Mouse (Mus musculus) kidney, postnatal 25 days (tissue): ENCODE measurements around the gene Fer.

Source experiments
- DNase-seq, 2 experiments: peaks; one replicate each; pipeline ENCODE4 v3.0.0; 2021; ENCODE audit warnings: mixed read lengths in 2 of 2

The Fer gene

DNA sequence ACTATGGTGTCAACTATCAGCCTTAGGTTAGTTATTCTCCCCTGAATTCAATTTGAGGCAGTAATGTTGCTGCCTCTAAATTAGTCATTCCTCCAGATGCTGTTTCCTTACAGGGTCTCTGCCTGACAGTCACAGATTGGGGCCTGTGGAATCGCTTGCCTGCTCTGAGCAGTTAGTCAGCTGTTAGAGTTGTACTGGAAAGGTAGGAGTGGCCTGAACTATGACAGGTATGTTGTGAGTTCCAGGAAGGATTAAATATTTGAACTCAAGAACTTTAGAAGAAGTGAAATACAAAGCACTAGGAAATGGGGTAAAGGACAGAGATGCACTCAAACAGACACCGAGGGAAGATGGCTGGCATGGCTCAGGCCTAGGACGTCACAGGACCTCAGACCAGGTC lies 233.9 kb downstream of the Fer start:
- no peak for DNase-seq

DNA sequence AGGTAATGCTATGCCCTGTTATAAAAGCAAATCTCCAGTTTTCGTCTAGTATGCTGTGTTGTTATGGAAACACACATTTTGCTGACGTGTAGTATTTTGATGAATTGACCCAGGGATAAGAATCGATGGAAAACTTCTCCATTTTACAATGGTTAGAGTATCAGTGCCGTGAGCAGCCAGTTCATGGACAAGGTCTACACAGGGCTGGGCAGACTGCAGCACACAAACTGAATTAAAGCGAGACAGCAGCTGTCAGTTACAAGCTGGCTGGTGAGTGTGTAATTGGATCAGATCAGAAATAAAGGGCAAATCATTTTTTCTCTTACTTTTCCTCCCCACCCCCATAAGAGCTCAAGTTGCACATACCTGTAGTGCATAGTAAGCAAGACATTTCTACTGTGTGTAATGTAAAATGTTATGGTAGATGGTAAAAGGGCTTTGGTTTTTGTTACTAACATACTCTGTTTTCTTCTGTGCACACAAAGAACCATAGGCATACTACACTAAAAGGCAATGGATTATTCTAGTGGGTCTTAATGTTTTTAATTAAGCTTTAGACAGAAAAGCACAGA lies 235.0 kb downstream of the Fer start:
- DNase-seq, result no peak

DNA sequence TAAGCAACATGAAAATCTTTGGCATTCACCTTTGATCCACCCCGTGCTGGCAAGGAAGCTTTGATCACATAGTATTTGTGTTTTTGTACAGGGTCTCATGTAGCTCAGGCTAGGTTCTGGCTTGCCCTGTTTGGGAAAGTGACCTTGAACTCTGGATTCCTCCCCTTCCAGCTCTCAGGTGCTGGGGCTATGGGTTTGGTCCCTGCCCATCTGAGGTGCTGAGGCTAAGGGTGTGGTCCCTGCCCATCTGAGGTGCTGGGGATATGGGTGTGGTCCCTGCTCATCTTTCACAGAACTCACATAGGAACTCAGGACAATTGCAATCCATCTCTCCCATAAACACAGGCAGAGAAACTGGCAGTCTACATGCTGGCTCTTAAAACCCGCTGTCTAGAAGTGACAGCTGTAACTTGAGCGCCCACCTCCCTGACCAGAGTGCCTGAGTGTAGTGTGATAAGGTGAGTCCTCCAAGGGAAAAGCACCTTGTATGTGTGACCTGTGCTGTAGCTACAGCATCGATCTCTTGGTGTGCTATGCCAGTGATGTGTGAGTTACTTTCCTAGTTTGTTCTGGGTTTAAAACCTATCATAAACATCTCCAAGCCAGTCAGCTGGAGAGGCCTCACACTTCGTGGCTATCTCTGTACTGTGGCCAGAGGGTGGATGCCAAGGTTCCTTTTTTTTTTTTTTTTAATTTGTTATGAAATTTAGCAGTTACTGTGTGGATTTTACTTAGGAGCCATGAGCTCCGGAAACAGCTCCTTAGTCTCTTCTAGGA lies 236.7 kb downstream of the Fer start:
- DNase-seq, result no peak

- DNase-seq, result no peak
These were observed 237.3 kb downstream of the Fer start for GRCm38 (mm10) chr17:64100172-64100510.

DNA sequence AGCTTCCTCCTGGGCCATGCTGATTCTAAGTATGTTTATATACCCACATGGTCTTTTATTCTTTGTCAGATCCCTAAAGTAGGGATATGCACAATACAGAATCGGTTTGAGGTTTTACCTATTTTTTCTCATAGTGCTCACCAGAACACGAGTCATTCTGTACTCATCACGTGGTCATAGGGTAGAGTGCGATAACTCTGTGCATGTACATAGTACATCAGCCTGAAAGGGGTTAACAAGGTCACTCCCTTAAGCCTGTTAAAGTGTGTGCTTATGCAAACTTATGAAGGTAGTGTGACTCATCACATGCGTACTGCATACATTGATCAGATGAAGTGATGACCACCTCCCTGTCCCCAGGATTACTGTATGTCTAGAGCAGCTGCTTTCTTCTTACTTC lies 245.9 kb downstream of the Fer start:
- no peak for DNase-seq

GRCm38 (mm10) chr17:64109871-64110270 lies 247.0 kb downstream of the Fer start:
- no peak for DNase-seq

DNA sequence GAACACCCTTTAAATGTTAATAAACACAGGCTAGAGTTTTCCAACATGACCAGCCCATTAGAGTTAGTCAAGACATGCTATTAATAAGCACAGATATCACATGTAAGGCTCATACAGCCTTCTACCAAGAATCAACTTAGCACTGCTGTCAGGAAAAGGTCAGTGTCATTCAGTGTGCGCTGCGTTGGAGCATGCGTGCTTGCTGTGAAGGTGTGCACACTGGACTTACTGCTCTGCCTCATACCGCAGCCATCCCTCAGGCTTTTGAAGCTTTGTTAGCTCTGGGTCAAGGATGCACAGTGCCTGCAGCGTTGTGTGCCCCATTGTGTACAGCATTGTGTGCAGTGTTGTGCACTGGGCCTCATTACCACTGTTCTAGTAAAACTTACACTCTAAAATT lies 250.8 kb downstream of the Fer start:
- no peak for DNase-seq

- peak in 1 of 2 experiments; percentile 29 for DNase-seq
These were observed 253.9 kb downstream of the Fer start for GRCm38 (mm10) chr17:64116762-64117161.

- no peak for DNase-seq
These were observed 256.9 kb downstream of the Fer start for GRCm38 (mm10) chr17:64119697-64120288.

DNA sequence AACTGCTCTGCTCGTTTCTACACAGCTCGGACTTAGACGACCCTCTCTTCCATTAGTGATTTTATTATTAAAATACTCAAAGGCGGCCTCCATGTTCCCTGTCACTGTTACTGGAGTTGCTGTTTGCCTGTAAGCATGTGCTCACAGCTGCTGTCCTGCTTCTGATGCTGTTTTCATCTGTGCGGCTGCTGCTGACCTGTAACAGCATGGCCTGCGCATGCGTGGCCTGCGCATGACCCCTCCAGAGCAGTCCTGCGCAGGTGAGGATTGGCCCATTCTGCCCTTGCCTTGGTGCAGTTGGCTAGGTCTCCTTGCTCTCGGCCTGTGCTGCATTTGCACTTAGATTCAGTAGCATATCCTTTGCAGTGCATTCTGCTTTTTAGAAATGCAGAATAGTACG lies 259.7 kb downstream of the Fer start:
- DNase-seq, result no peak

DNA sequence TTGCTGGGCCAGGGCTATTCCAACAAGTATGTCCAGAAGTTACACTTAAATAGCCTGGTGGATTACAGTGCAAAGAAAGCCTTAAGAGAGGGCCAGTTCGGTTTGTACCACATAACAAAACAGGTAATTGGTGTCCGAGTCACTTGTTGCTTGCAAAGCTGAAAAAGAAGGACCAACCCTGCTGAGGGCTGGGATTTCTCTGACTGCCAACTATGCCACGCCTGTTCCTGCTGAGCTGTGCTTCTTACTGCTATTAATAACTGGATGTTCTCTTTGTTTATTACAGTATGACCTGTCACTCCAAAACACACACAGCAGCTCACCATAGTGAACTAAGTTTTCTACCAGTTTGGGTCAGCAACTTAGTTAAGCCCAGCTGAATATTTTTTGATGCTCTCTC lies 260.9 kb downstream of the Fer start:
- DNase-seq, result no peak

DNA sequence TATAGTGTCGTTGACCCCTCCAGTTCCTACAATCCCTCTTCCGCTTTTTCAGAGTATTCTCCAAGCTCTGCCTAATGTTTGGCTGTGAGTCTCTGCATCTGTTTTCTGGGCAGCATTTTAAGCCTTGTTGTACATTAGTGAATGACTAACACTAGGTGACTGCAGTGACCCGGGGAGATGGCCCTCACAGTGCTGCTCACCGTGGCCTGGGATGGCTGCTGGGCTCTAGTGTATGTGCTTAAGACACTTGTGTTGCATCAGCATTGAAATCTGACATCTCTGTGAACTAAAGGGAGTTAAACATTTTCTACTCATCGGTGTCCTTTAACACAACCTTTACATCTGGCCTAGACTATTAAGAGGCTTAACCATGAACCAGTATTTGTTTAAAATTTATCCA lies 264.0 kb downstream of the Fer start:
- DNase-seq, result peak in 1 of 2 experiments; percentile 55

- no peak for DNase-seq
These were observed 266.9 kb downstream of the Fer start for GRCm38 (mm10) chr17:64129750-64130149.

GRCm38 (mm10) chr17:64130356-64130755 lies 267.5 kb downstream of the Fer start:
- DNase-seq, result peak in 1 of 2 experiments; percentile 39

GRCm38 (mm10) chr17:64132183-64132582 lies 269.3 kb downstream of the Fer start:
- no peak for DNase-seq

- no peak for DNase-seq
These were observed 273.2 kb downstream of the Fer start for GRCm38 (mm10) chr17:64135941-64136650.

- DNase-seq, result no peak
These were observed 275.3 kb downstream of the Fer start for GRCm38 (mm10) chr17:64138036-64138717.

- DNase-seq, result no peak
These were observed 276.5 kb downstream of the Fer start for GRCm38 (mm10) chr17:64139231-64139915.

- no peak for DNase-seq
These were observed 277.4 kb downstream of the Fer start for GRCm38 (mm10) chr17:64140063-64140850.

- no peak for DNase-seq
These were observed 279.0 kb downstream of the Fer start for GRCm38 (mm10) chr17:64141856-64142255.

- DNase-seq, result no peak
These were observed 283.5 kb downstream of the Fer start for GRCm38 (mm10) chr17:64146409-64146808.

GRCm38 (mm10) chr17:64150717-64151116 lies 287.9 kb downstream of the Fer start:
- no peak for DNase-seq
